15 mouse cellular contexts compared by ENCODE assay signal in the genomic region with DNA sequence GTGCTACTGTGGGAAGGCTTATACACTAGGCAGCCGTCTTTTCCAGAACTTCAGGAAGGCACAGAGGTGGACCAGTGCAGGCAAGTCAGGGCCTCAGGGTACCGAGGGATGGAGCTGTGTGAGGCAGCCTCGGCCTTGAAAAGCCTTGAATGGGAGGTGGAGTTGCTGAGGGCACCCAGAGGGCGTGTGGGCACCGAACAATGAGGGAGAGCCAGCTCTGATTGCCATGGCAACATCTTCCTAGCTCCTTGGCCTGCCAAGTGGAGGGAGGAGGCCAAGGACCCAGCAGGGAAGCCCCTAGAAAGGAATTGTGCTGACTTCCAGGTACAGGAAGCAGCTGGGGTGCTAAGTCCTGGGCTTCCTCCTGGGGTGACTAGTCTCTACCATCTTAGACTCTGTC. TPM values are rescaled to one million over a fixed set of nuclear protein-coding genes. Genes with fewer than 3 reads are reported as not detected.
DNase-seq lines count a peak whose midpoint lies in the region; ATAC-seq and TF ChIP-seq lines count a peak whose summit lies in the region.
"Had no signal": no experiment of that assay in that cellular context is flagged by ENCODE, and none has a peak within 500 bp of the region (broad histone marks: within the 10 kb centered on the region; RNA-seq: fewer than 3 reads in every experiment).

No protein-coding gene starts in this region.

- no peak overlapping the region for H3K9ac ChIP-seq in hindbrain, embryonic 14.5 days
- H3K9ac ChIP-seq in hindbrain, postnatal 0 days (replicated peaks; ENCODE audit: low read length) = no peak overlapping the region
- H3K9ac ChIP-seq: neural tube, embryonic 13.5 days had no signal

- peaks cover 14% of the 10 kb centered on the region; the same call in 1 of the 2 replicates for H3K4me1 ChIP-seq in hindbrain, embryonic 14.5 days (replicated peaks; ENCODE audit: control insufficient read depth, insufficient read depth, low read length)
- peaks cover 39% of the 10 kb centered on the region for H3K4me1 ChIP-seq in hindbrain, embryonic 10.5 days (replicated peaks)
- H3K4me1 ChIP-seq in hindbrain, postnatal 0 days (ENCODE audit: insufficient read depth, low read length) = peaks cover 12% of the 10 kb centered on the region; the same call in 1 of the 2 replicates

- H3K36me3 ChIP-seq in hindbrain, embryonic 14.5 days (replicated peaks; ENCODE audit: control insufficient read depth, insufficient read depth) = no peaks in the 10 kb centered on the region
- no peaks in the 10 kb centered on the region for H3K36me3 ChIP-seq in hindbrain, embryonic 10.5 days
- no peaks in the 10 kb centered on the region for H3K36me3 ChIP-seq in hindbrain, postnatal 0 days (ENCODE audit: insufficient read depth, low read length)
- H3K36me3 ChIP-seq: G1E; neural tube, embryonic 13.5 days had no signal

- H3K4me3 ChIP-seq in hindbrain, embryonic 14.5 days (replicated peaks; ENCODE audit: low read length) = no peak overlapping the region
- H3K4me3 ChIP-seq in hindbrain, embryonic 10.5 days = no peak overlapping the region
- H3K4me3 ChIP-seq in hindbrain, postnatal 0 days (ENCODE audit: low read length) = no peak overlapping the region
- H3K4me3 ChIP-seq: neural tube, embryonic 13.5 days had no signal

- peak; percentile 45 for DNase-seq in hindbrain, embryonic 14.5 days (ENCODE audit: low spot score)
- DNase-seq in hindbrain, embryonic 10.5 days (ENCODE audit: low spot score) = no peak
- peak; percentile 57 for DNase-seq in brain, adult 2 months (ENCODE audit: low read depth, low spot score)
- DNase-seq in cerebellum, postnatal 14 days = peak; percentile 72 to 81
- peak; percentile 74 for DNase-seq in hindbrain, postnatal 0 days (ENCODE audit: low spot score)
- DNase-seq in spleen, adult 12 weeks (ENCODE audit: low spot score) = no peak
- DNase-seq: heart, adult 11 months; kidney, postnatal 14 days; retina, postnatal 1 day had no signal

- no peak overlapping the region for H3K27ac ChIP-seq in hindbrain, embryonic 14.5 days
- H3K27ac ChIP-seq in hindbrain, embryonic 10.5 days = no peak overlapping the region
- H3K27ac ChIP-seq in hindbrain, postnatal 0 days = no peak overlapping the region
- H3K27ac ChIP-seq: neural tube, embryonic 13.5 days had no signal

- 7% methylated on average over 5 of the region's 5 CpGs for WGBS in hindbrain, embryonic 14.5 days
- 15% methylated on average over 5 of the region's 5 CpGs for WGBS in hindbrain, embryonic 10.5 days
- 6% methylated on average over 5 of the region's 5 CpGs for WGBS in hindbrain, postnatal 0 days

- H3K4me2 ChIP-seq in hindbrain, embryonic 14.5 days (replicated peaks) = no peak overlapping the region
- H3K4me2 ChIP-seq in hindbrain, postnatal 0 days (ENCODE audit: low read depth, low read length) = no peak overlapping the region
- H3K4me2 ChIP-seq: liver, embryonic 11.5 days; neural tube, embryonic 13.5 days had no signal

- no peaks in the 10 kb centered on the region for H3K9me3 ChIP-seq in hindbrain, embryonic 14.5 days (ENCODE audit: control insufficient read depth, low read length)
- no peaks in the 10 kb centered on the region for H3K9me3 ChIP-seq in hindbrain, embryonic 10.5 days
- H3K9me3 ChIP-seq in hindbrain, postnatal 0 days (ENCODE audit: low read length) = no peaks in the 10 kb centered on the region
- H3K9me3 ChIP-seq: G1E; neural tube, embryonic 13.5 days had no signal

- ATAC-seq in hindbrain, embryonic 14.5 days (ENCODE audit: low FRiP score) = 0 out of 2 replicates have a peak, but pooled peaks have one; percentile 8
- ATAC-seq in hindbrain, postnatal 0 days = peak; percentile 50; the same call in 1 of the 2 replicates
- no peak for ATAC-seq in inflammation-experienced regulatory T-cells, adult 6 months
- ATAC-seq: intestine, embryonic 16.5 days had no signal

- peaks cover 18% of the 10 kb centered on the region for H3K27me3 ChIP-seq in hindbrain, embryonic 14.5 days (ENCODE audit: control insufficient read depth, insufficient read depth, low read length)
- H3K27me3 ChIP-seq in hindbrain, embryonic 10.5 days (ENCODE audit: insufficient read depth, poor library complexity, severe bottlenecking) = peaks cover 71% of the 10 kb centered on the region
- no peaks in the 10 kb centered on the region for H3K27me3 ChIP-seq in hindbrain, postnatal 0 days (ENCODE audit: insufficient read depth, low read length)

- TF ChIP-seq CTCF in hindbrain, postnatal 0 days (IDR thresholded peaks at IDR 0.05; ENCODE audit: low read depth) = 0 out of 2 replicates have a peak, but pooled peaks have one; percentile 3

RNA-seq across cellular contexts. Expression of gene Lbhd2, which starts 3.0 kb away (rescaled TPM):
- polyA plus RNA-seq in hindbrain, embryonic 14.5 days (2014; fragmentation: Nextera tagmentation; extraction: Ambion mirVana) = 0.72 and 1.3 TPM in 2 replicates
- 0.25 TPM in 1 of 2 replicates, not detected in the other for polyA plus RNA-seq in hindbrain, embryonic 10.5 days (2016; fragmentation: Nextera tagmentation; extraction: Ambion mirVana)
- total RNA-seq in hindbrain, postnatal 0 days (2014; rRNA removed) = 4.3 and 11.8 TPM in 2 replicates
- polyA plus RNA-seq in hindbrain, postnatal 0 days (2015; fragmentation: Nextera tagmentation; extraction: Ambion mirVana) = 6.0 and 7.8 TPM in 2 replicates
- polyA plus RNA-seq in inflammation-experienced regulatory T-cells, adult 6 months (2017; shearing (Covaris generic)) = 1 to 10 TPM in 1 of 3 experiments, not detected in 2; 3.5 TPM
- total RNA-seq: G1E had no signal
- polyA plus RNA-seq: G1E; heart, postnatal 0 days; neural tube, embryonic 13.5 days had no signal

RNA-seq across cellular contexts. Expression of gene Exoc3l4, which starts 7.2 kb away (rescaled TPM):
- 1.7 and 1.8 TPM in 2 replicates for polyA plus RNA-seq in hindbrain, embryonic 14.5 days (2014; fragmentation: Nextera tagmentation; extraction: Ambion mirVana)
- 4.7 and 5.4 TPM in 2 replicates for polyA plus RNA-seq in hindbrain, embryonic 10.5 days (2016; fragmentation: Nextera tagmentation; extraction: Ambion mirVana)
- 0.99 and 2.9 TPM in 2 replicates for total RNA-seq in hindbrain, postnatal 0 days (2014; rRNA removed)
- polyA plus RNA-seq in hindbrain, postnatal 0 days (2015; fragmentation: Nextera tagmentation; extraction: Ambion mirVana) = 1.7 and 2.3 TPM in 2 replicates
- polyA plus RNA-seq in inflammation-experienced regulatory T-cells, adult 6 months (2017; shearing (Covaris generic)) = not detected
- polyA plus RNA-seq: G1E had no signal

RNA-seq across cellular contexts. Expression of gene Cdc42bpb, which starts 32.1 kb away (rescaled TPM):
- 48.1 and 48.3 TPM in 2 replicates for polyA plus RNA-seq in hindbrain, embryonic 14.5 days (2014; fragmentation: Nextera tagmentation; extraction: Ambion mirVana)
- 32.6 and 34.7 TPM in 2 replicates for polyA plus RNA-seq in hindbrain, embryonic 10.5 days (2016; fragmentation: Nextera tagmentation; extraction: Ambion mirVana)
- total RNA-seq in hindbrain, postnatal 0 days (2014; rRNA removed) = 229 and 236 TPM in 2 replicates
- polyA plus RNA-seq in hindbrain, postnatal 0 days (2015; fragmentation: Nextera tagmentation; extraction: Ambion mirVana) = 28.4 and 30.4 TPM in 2 replicates
- polyA plus RNA-seq in inflammation-experienced regulatory T-cells, adult 6 months (2017; shearing (Covaris generic)) = 1 to 10 TPM in 1 of 3 experiments, under 1 TPM in 2; 0.19 to 1.3 (median 0.67) TPM
- total RNA-seq: G1E had no signal
- polyA plus RNA-seq: G1E had no signal

RNA-seq across cellular contexts. Expression of gene Tnfaip2, which starts 32.7 kb away (rescaled TPM):
- 0.42 and 0.79 TPM in 2 replicates for polyA plus RNA-seq in hindbrain, embryonic 14.5 days (2014; fragmentation: Nextera tagmentation; extraction: Ambion mirVana)
- polyA plus RNA-seq in hindbrain, embryonic 10.5 days (2016; fragmentation: Nextera tagmentation; extraction: Ambion mirVana) = 3.0 and 3.2 TPM in 2 replicates
- total RNA-seq in hindbrain, postnatal 0 days (2014; rRNA removed) = 0.14 and 1.4 TPM in 2 replicates
- polyA plus RNA-seq in hindbrain, postnatal 0 days (2015; fragmentation: Nextera tagmentation; extraction: Ambion mirVana) = 0.99 and 1.7 TPM in 2 replicates
- not detected for polyA plus RNA-seq in inflammation-experienced regulatory T-cells, adult 6 months (2017; shearing (Covaris generic))

Comparison
In these comparisons a context has a peak if more than half of its experiments do, and no peak if none do; other contexts are left out.
1. DNase-seq: peak in hindbrain, embryonic 14.5 days (single experiment), brain, adult 2 months (single experiment), cerebellum, postnatal 14 days (2 of 2) and hindbrain, postnatal 0 days (single experiment); none in hindbrain, embryonic 10.5 days (single experiment) and spleen, adult 12 weeks (single experiment).
2. RNA of gene Cdc42bpb, which starts 32.1 kb away (polyA plus RNA-seq): 48.1 to 48.3 TPM in hindbrain, embryonic 14.5 days, 32.6 to 34.7 TPM in hindbrain, embryonic 10.5 days and 28.4 to 30.4 TPM in hindbrain, postnatal 0 days; 0.19 to 1.3 TPM in inflammation-experienced regulatory T-cells, adult 6 months; every median in the first group is over 10 times any median in the second.